Mouse (Mus musculus): ENCODE results near the gene Snhg11. TPM values are rescaled to one million over a fixed set of nuclear protein-coding genes. Genes with fewer than 3 reads are reported as not detected.

Gene Snhg11
- polyA plus RNA-seq, 1 experiment from 2014 or later, result 6.9 TPM

DNA sequence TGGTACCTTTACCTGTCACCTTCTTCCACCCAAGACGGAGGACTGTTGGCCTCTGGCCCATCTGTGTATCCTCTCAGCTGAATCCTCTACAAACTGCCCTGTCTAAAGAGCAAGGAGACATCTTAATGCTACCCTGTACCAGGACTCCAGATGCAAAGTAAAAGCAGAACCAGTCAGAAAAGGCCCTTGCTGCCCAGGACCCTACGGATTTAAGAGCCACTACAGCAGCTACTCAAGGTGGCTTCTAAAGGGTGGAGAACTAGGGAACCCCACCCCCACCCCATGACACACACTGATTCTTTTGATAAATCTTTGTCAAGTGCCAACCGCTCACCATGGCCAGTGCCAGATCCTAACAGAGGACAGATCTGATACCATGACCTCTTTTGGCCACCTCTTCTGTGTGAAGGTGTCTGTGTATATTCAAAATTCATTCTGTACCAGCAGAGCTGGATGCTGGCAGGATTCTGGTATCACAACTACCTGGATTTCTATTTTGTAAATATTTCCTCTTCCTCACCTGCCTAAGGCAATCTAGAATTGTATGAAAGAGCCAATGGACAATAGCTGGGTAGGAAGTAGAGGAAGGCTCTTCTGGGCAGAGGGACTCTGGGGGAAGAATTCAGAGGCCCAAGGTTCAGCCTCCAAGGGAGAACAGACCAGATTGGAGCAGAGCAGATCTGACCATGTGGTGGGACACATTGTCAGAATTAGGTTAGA, 22.5 kb upstream of the Snhg11 start:
- Histone ChIP-seq H3K27me3 (ENCODE audit: control insufficient read depth, insufficient read depth, low read length) (no peaks in the 10 kb centered on the region), H3K4me1 (ENCODE audit: control insufficient read depth, insufficient read depth, low read length) (no peaks in the 10 kb centered on the region), H3K4me3 (ENCODE audit: low read depth, low read length) (no peak overlapping the region), H3K4me2 (ENCODE audit: low read depth, low read length) (no peak overlapping the region), H3K9ac (replicated peaks; ENCODE audit: low read length) (no peak overlapping the region), H3K27ac (replicated peaks; ENCODE audit: low read depth, low read length) (no peak overlapping the region), H3K9me3 (replicated peaks; ENCODE audit: control insufficient read depth, low read length) (no peaks in the 10 kb centered on the region), H3K36me3 (replicated peaks; ENCODE audit: control insufficient read depth, insufficient read depth, low read depth, low read length) (peaks cover 19% of the 10 kb centered on the region)
- ATAC-seq (replicated peaks; ENCODE audit: insufficient number of reproducible peaks, low FRiP score, low TSS enrichment, low read depth), result no peak
- no peak for DNase-seq (ENCODE audit: low spot score)
- WGBS, result 80% methylated on average over 3 of the region's 3 CpGs

DNA sequence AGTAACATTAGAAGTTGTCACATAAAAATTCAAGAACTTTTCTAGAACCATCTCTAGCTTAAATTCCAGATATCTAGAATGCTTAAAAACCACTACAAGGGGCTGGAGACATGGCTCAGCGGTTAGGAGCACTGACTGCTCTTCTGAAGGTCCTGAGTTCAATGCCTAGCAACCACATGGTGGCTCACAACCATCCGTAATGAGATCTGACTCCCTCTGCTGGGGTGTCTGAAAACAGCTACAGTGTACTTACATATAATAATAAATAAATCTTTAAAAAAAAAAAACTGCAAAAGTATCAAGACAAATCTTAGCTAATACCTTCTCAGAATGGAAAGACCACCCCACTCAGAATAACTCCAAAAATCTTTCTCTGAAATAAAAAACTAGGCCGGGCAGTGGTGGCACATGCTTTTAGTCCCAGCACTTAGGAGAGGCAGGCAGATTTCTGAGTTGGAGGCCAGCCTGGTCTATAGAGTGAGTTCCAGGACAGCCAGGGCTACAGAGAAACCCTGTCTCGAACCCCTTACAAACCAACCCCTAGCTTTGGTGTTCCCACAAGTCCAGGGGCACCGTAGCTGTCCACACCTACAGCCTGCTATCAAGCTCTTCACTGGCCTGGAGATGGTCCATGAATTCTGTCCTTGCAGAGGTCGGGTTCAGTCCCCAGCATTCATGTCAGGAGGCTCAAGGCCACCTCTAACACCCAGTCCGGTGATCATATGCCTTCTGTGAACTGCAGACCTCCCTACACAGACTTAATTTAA, 20.9 kb upstream of the Snhg11 start:
- Histone ChIP-seq H3K27me3 (ENCODE audit: control insufficient read depth, insufficient read depth, low read length) (no peaks in the 10 kb centered on the region), H3K9me3 (replicated peaks; ENCODE audit: control insufficient read depth, low read length) (no peaks in the 10 kb centered on the region), H3K27ac (replicated peaks; ENCODE audit: low read depth, low read length) (no peak overlapping the region), H3K4me3 (ENCODE audit: low read depth, low read length) (no peak overlapping the region), H3K4me2 (ENCODE audit: low read depth, low read length) (no peak overlapping the region), H3K4me1 (ENCODE audit: control insufficient read depth, insufficient read depth, low read length) (no peaks in the 10 kb centered on the region), H3K36me3 (replicated peaks; ENCODE audit: control insufficient read depth, insufficient read depth, low read depth, low read length) (peaks cover 25% of the 10 kb centered on the region), H3K9ac (replicated peaks; ENCODE audit: low read length) (no peak overlapping the region)
- DNase-seq (ENCODE audit: low spot score), result no peak
- 79% methylated on average over 7 of the region's 7 CpGs for WGBS
- ATAC-seq (replicated peaks; ENCODE audit: insufficient number of reproducible peaks, low FRiP score, low TSS enrichment, low read depth), result no peak

DNA sequence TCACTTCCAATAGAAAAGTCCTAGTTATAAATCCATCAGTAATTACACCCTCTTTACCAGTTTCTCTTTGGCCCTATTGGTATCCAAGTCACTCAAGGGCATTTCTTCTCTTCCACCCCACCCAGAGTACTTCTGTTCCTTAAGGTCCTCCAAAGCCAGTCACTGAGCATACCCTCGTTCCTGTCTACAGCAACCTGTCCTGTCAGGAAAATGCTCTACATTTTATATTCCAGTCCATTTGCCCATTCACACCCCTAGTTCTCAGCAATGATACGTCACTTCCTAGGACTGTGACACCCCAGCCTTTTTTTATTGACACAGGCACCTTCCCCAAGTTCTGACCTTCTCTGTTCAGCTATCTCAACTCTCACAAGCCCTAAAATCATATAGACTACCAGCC, 20.2 kb upstream of the Snhg11 start:
- Histone ChIP-seq H3K9me3 (replicated peaks; ENCODE audit: control insufficient read depth, low read length) (no peaks in the 10 kb centered on the region), H3K4me1 (ENCODE audit: control insufficient read depth, insufficient read depth, low read length) (peaks cover 3% of the 10 kb centered on the region; the same call in 1 of the 2 replicates), H3K4me2 (ENCODE audit: low read depth, low read length) (no peak overlapping the region), H3K4me3 (ENCODE audit: low read depth, low read length) (no peak overlapping the region), H3K9ac (replicated peaks; ENCODE audit: low read length) (no peak overlapping the region), H3K27me3 (ENCODE audit: control insufficient read depth, insufficient read depth, low read length) (no peaks in the 10 kb centered on the region), H3K36me3 (replicated peaks; ENCODE audit: control insufficient read depth, insufficient read depth, low read depth, low read length) (peaks cover 28% of the 10 kb centered on the region), H3K27ac (replicated peaks; ENCODE audit: low read depth, low read length) (no peak overlapping the region)
- whole genome bisulfite sequencing, result 97% methylated on average over 2 of the region's 2 CpGs
- DNase-seq (ENCODE audit: low spot score), result no peak
- ATAC-seq (replicated peaks; ENCODE audit: insufficient number of reproducible peaks, low FRiP score, low TSS enrichment, low read depth), result no peak

DNA sequence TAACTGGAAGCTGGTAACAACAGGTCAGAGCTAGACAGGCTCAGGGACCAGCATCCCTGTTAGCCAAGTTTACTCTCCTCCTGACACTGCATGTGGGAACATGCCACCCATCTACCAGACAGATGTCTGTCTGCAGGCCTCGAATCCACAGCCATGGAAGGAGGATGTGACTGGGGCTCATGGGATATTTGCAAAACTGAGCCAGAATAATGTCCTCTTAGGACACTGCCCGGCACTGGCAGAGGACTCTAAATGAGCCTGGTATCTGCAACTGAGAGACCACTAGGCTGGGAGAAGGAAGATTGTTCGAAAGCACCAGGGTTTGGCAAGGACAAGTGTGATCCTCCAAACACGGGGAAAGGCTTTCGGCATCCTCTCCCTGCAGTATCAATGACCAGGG, 19.3 kb upstream of the Snhg11 start:
- Histone ChIP-seq H3K27me3 (ENCODE audit: control insufficient read depth, insufficient read depth, low read length) (no peaks in the 10 kb centered on the region), H3K36me3 (replicated peaks; ENCODE audit: control insufficient read depth, insufficient read depth, low read depth, low read length) (peaks cover 28% of the 10 kb centered on the region), H3K9me3 (replicated peaks; ENCODE audit: control insufficient read depth, low read length) (no peaks in the 10 kb centered on the region), H3K4me3 (ENCODE audit: low read depth, low read length) (no peak overlapping the region), H3K4me2 (ENCODE audit: low read depth, low read length) (no peak overlapping the region), H3K27ac (replicated peaks; ENCODE audit: low read depth, low read length) (no peak overlapping the region), H3K4me1 (ENCODE audit: control insufficient read depth, insufficient read depth, low read length) (peaks cover 3% of the 10 kb centered on the region; the same call in 1 of the 2 replicates), H3K9ac (replicated peaks; ENCODE audit: low read length) (no peak overlapping the region)
- DNase-seq (ENCODE audit: low spot score), result no peak
- 90% methylated on average over 5 of the region's 5 CpGs for WGBS
- no peak for ATAC-seq (replicated peaks; ENCODE audit: insufficient number of reproducible peaks, low FRiP score, low TSS enrichment, low read depth)

GRCm38 (mm10) chr2:158359757-158360620, 15.4 kb upstream of the Snhg11 start:
- Histone ChIP-seq H3K4me2 (ENCODE audit: low read depth, low read length) (peak overlapping the region; percentile 75), H3K4me3 (ENCODE audit: low read depth, low read length) (peak overlapping the region; percentile 87), H3K4me1 (ENCODE audit: control insufficient read depth, insufficient read depth, low read length) (peaks cover 3% of the 10 kb centered on the region; the same call in 1 of the 2 replicates), H3K36me3 (replicated peaks; ENCODE audit: control insufficient read depth, insufficient read depth, low read depth, low read length) (peaks cover 28% of the 10 kb centered on the region), H3K9me3 (replicated peaks; ENCODE audit: control insufficient read depth, low read length) (no peaks in the 10 kb centered on the region), H3K9ac (replicated peaks; ENCODE audit: low read length) (peak overlapping the region; percentile 97), H3K27me3 (ENCODE audit: control insufficient read depth, insufficient read depth, low read length) (no peaks in the 10 kb centered on the region), H3K27ac (replicated peaks; ENCODE audit: low read depth, low read length) (no peak overlapping the region; the same call in 1 of the 2 replicates)
- DNase-seq (ENCODE audit: low spot score) (no peak), ATAC-seq (replicated peaks; ENCODE audit: insufficient number of reproducible peaks, low FRiP score, low TSS enrichment, low read depth) (no peak)
- 70% methylated on average over 12 of the region's 12 CpGs for WGBS

DNA sequence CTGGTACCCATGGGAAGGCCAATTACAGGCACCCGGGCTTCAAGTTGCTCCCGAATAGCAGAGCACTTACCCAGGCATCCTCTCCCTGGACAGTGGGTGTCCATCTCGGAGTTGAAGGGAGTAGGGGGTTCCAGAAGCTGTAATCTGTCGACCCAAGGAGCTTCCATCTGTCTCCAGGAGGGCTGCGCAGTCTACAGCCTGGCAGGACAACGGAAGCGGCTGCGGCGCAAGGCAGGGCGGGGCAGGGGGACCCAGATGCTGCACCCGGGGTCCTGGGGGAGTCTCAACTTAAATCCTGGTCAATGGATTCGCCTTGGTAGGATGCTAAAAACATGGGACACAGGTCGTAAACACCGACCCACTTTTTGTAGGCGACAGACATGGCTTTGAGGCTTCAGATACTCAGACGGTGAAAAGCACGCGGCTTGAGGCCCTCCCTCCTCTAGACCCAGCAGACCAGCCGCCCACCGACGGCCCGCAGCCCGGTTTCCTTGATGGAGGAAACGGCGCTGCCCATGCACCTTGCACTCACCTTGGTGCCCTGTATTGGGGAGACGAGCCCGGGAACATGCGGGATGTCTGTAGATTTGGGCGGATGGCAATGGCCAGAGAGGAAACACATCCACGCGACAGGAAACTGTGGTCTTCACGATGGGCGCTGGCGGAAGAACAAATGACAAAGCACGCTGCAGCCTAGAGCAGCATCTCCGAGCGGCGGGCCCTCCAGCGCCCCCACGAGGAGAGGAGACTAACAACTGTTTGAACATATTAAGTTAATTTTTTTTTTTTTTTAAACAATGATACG, 14.4 kb upstream of the Snhg11 start:
- Histone ChIP-seq H3K4me3 (ENCODE audit: low read depth, low read length) (peak overlapping the region; percentile 87), H3K4me2 (ENCODE audit: low read depth, low read length) (peak overlapping the region; percentile 75), H3K27me3 (ENCODE audit: control insufficient read depth, insufficient read depth, low read length) (no peaks in the 10 kb centered on the region), H3K9me3 (replicated peaks; ENCODE audit: control insufficient read depth, low read length) (no peaks in the 10 kb centered on the region), H3K27ac (replicated peaks; ENCODE audit: low read depth, low read length) (peak overlapping the region; percentile 73), H3K9ac (replicated peaks; ENCODE audit: low read length) (peak overlapping the region; percentile 97), H3K36me3 (replicated peaks; ENCODE audit: control insufficient read depth, insufficient read depth, low read depth, low read length) (peaks cover 24% of the 10 kb centered on the region), H3K4me1 (ENCODE audit: control insufficient read depth, insufficient read depth, low read length) (peaks cover 3% of the 10 kb centered on the region; the same call in 1 of the 2 replicates)
- ATAC-seq (replicated peaks; ENCODE audit: insufficient number of reproducible peaks, low FRiP score, low TSS enrichment, low read depth) (peak; percentile 83), DNase-seq (ENCODE audit: low spot score) (peak; percentile 94)
- under 1% methylated on average over 41 of the region's 41 CpGs for WGBS

DNA sequence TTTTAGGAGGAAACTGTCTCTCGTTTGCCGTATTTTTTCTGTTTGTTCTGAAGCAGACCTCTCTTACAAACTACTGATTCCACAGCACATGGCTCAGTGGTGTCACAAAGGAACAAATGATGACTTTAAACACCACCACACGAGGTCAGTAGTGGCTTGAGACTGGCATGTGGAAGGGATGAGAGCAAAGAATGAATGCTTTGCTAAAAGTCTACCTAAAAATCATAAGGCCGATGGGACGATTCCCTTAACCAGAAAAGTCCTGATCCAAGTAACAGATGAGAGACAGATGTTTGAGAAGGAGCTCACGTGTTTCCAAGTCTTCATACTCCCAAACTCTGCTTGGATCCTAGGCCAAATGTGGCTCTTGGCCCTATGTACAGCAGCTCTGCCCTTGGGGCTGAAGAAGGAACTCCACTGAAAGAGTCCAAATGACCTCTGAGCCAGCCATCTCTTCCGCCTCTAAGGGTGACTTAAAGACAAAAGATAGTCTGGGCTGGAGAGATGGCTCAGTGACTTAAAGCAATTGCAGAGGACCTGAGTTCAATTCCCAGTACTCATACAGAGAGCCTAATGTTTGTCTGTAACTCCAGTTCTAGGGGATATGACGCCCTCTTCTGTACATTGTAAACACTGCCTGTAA, 13.6 kb upstream of the Snhg11 start:
- Histone ChIP-seq H3K27me3 (ENCODE audit: control insufficient read depth, insufficient read depth, low read length) (no peaks in the 10 kb centered on the region), H3K9ac (replicated peaks; ENCODE audit: low read length) (peak overlapping the region; percentile 46), H3K4me1 (ENCODE audit: control insufficient read depth, insufficient read depth, low read length) (peaks cover 3% of the 10 kb centered on the region; the same call in 1 of the 2 replicates), H3K9me3 (replicated peaks; ENCODE audit: control insufficient read depth, low read length) (no peaks in the 10 kb centered on the region), H3K4me3 (ENCODE audit: low read depth, low read length) (peak overlapping the region; percentile 87), H3K27ac (replicated peaks; ENCODE audit: low read depth, low read length) (no peak overlapping the region; the same call in 1 of the 2 replicates), H3K36me3 (replicated peaks; ENCODE audit: control insufficient read depth, insufficient read depth, low read depth, low read length) (peaks cover 17% of the 10 kb centered on the region), H3K4me2 (ENCODE audit: low read depth, low read length) (peak overlapping the region; percentile 23; the same call in 1 of the 2 replicates)
- no peak for ATAC-seq (replicated peaks; ENCODE audit: insufficient number of reproducible peaks, low FRiP score, low TSS enrichment, low read depth)
- no peak for DNase-seq (ENCODE audit: low spot score)
- 39% methylated on average over 8 of the region's 8 CpGs for WGBS
